Mouse (Mus musculus) lung, postnatal 0 days (tissue): ENCODE results near the gene Srrm2.

ENCODE experiments used
- CTCF ChIP-seq: IDR thresholded peaks from 2 replicates; pipeline ENCODE4 v1.5.1; 2016; ENCODE audit warnings: antibody characterized with exemption, mild to moderate bottlenecking
- EP300 ChIP-seq: IDR thresholded peaks from 2 replicates; pipeline ENCODE4 v1.6.1; 2016; ENCODE audit warnings: antibody characterized with exemption, mild to moderate bottlenecking, control low read depth

- TF ChIP-seq CTCF (peak; percentile 75), EP300 (no peak)
These were observed 38.8 kb downstream of the Srrm2 start, which contains the start of gene Elob for GRCm38 (mm10) chr17:23829064-23829619.
